Mouse (Mus musculus): ENCODE data around the gene Tgfbr1. TPM values are rescaled to one million over a fixed set of nuclear protein-coding genes. Genes with fewer than 3 reads are reported as not detected.

The Tgfbr1 gene
- total RNA-seq, 2 experiments from 2014 or later = 19.2 to 32.2 TPM

DNA sequence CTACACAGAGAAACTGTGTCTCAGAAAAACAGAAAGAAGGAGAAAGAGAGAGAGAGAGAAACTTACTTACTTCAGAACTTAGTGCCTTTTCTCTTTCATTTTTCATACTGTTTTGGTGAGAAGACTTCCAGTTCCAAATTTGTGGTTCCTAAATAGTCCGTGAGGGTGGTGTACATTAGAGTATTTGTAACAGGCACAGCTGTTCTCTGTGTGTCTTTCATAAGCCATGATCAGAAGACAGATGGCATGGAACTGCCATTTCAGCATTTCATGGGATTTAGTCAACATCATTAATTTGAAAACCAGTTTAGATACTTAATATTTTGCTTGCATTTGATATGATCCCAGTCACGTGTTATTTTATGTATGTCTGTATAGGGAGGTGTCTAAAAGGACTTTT is 51.5 kb downstream of the Tgfbr1 start:
- H3K27ac ChIP-seq = peak overlapping the region; percentile 57
- TF ChIP-seq CTCF (IDR thresholded peaks at IDR 0.05) = no peak
- DNase-seq = no peak
- H3K4me3 ChIP-seq = no peak overlapping the region
- intact Hi-C loops (cut with DNase I) = no loop called here

DNA sequence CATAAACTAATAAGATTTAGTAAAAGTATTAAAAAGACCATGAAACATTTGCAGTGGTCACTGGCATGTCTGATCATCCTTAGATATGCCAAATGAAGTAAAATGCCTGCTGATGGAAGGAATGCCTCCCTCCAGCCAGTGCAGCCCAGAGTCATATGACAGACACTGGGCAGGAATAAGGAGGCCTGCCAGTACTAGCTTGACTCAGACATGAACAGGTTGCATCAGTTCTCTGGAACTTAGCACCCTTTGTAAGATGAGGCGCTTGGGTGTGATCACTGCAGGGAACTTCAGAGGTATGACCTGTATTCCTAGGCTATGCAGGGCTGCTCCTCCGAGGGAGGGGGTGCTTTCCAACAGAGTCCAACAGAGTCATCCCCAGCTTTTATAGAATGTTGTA is 54.1 kb downstream of the Tgfbr1 start:
- DNase-seq = peak; percentile 80
- intact Hi-C loops (cut with DNase I) = no loop called here
- H3K27ac ChIP-seq = peak overlapping the region; percentile 80

DNA sequence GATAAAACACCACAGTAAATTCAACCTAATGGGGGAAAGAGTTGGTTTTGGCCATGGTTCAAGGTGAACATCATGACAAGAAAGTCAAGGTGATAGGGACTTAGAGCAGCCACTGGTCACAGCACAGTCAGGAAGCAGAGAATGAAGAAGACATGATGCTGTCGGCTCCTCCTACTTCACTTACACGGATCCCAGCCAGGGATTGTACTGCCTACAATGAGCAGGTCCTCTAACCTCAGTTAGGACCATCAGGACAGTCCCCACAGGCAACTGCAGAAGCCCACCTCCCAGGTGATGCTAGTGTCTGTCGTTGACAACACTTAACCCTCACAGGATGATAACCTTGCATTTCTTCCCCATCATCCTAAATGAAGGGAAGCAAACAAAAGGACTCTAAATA is 64.8 kb downstream of the Tgfbr1 start:
- H3K4me3 ChIP-seq = no peak overlapping the region
- no peak for DNase-seq
- no peak for TF ChIP-seq CTCF (IDR thresholded peaks at IDR 0.05)
- intact Hi-C loops (cut with DNase I) = loop anchor here (5.0 kb wide), 1 partner anchor 779 kb away; no protein-coding TSS in a partner anchor
- no peak overlapping the region for H3K27ac ChIP-seq

More for the DNA sequence above, 54.1 kb downstream of the Tgfbr1 start:
- no peak for TF ChIP-seq CTCF (IDR thresholded peaks at IDR 0.05)
- no peak overlapping the region for H3K4me3 ChIP-seq

DNA sequence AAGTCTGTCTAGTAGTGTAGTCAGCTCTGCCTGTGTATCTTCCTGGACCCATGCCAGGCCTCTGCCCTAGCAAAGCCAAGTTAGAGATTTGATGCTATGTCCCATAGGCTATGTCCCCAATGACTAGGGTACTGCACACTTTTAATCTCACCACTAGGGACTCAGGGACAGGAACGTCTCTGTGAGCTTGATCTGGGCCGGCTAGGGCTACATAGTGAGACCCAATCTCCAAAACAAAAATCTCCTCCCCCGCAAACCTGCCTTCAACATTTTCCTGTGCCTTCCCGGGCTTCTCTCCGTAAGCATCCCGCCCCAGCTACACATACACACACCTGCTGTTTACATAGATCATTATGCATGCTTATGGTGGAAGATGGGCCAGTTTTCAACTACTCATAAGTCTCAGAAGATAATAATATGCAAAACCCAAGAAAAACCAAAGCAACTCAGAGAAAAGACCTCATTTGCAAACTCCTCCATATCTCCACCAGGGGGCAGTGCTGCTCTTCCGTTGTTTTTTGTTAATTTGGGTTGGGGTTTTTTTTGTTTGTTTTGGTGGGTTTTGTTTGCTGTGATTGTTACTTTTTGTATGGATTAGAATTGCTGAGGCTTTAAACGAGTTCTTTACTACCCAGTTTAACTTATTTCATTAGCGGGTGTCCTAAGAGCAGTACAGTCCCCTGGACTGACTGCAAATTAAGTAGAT is 66.4 kb downstream of the Tgfbr1 start:
- Histone ChIP-seq H3K4me3 (no peak overlapping the region), H3K27ac (no peak overlapping the region)
- no peak for DNase-seq
- intact Hi-C loops (cut with DNase I) = loop anchor here (5.0 kb wide), 1 partner anchor 778 kb away; no protein-coding TSS in a partner anchor
- peak; percentile 91; the same call in 1 of the 2 replicates for TF ChIP-seq CTCF (IDR thresholded peaks at IDR 0.05)

DNA sequence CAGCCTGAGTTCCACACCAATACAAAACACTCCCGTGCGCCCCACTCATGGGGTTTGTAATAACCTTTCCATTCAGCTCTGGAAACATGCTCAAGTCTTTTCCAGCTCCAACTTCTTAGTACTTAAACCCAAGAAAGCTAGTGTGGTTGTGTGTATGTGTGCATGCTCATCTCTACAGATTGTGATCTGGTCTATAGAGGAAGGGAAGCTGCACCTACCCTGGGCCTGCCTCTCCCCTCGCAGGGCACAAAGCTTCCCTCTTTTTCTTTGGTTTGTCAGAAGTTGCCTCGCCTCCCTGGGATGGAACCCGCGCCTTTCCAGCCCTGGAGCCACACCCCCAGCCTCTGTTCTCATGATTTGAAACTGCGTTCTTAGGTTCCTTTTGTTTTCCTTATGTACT is 67.2 kb downstream of the Tgfbr1 start:
- TF ChIP-seq CTCF (IDR thresholded peaks at IDR 0.05) = no peak
- no peak for DNase-seq
- no peak overlapping the region for H3K4me3 ChIP-seq
- intact Hi-C loops (cut with DNase I) = loop anchor here (5.0 kb wide), 2 partner anchors 962 to 982 kb away; no protein-coding TSS in a partner anchor
- no peak overlapping the region for H3K27ac ChIP-seq

DNA sequence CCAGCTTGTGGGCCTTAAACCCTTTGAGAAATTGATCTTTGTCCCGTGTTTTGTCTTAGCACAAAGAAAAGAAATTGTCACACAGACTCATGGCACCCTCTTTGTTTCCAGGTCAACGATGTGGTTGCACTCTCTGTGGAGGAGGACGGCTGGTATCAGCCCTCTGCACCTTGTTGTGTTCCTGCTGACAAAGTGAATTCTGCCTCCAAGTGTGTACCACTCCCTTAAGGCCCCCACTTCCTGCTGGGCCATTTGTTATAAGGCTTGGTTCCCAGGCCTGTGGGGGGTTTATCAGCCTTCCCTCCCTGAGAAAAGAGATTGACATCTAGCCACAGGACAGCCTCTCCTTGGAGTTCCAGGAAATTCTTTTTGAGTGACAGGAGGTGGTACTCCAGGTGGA is 69.2 kb downstream of the Tgfbr1 start:
- DNase-seq = no peak
- intact Hi-C loops (cut with DNase I) = loop anchor here (5.0 kb wide), 2 partner anchors 960 to 980 kb away; no protein-coding TSS in a partner anchor
- no peak for TF ChIP-seq CTCF (IDR thresholded peaks at IDR 0.05)
- Histone ChIP-seq H3K27ac (no peak overlapping the region), H3K4me3 (no peak overlapping the region)

DNA sequence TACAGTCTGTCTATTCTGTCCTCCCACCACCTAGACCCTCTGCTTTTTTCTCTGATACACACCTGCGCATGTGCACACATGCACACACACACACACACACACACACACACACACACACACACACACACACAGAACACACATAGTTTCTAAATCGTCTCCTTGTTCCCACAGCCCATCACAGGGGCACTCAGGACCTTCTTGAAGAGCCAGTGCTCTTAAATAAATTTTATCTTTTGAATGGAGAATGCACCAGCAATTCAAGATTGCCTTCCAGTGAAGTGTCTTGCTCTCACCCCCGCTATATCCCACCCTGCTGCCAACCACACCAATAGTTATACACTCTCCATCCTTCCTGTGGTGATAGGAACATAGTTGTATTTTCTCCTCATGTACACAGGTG is 69.9 kb downstream of the Tgfbr1 start:
- no peak for DNase-seq
- no peak for TF ChIP-seq CTCF (IDR thresholded peaks at IDR 0.05)
- Histone ChIP-seq H3K4me3 (no peak overlapping the region), H3K27ac (no peak overlapping the region)
- intact Hi-C loops (cut with DNase I) = loop anchor here (5.0 kb wide), 2 partner anchors 959 to 979 kb away; no protein-coding TSS in a partner anchor

DNA sequence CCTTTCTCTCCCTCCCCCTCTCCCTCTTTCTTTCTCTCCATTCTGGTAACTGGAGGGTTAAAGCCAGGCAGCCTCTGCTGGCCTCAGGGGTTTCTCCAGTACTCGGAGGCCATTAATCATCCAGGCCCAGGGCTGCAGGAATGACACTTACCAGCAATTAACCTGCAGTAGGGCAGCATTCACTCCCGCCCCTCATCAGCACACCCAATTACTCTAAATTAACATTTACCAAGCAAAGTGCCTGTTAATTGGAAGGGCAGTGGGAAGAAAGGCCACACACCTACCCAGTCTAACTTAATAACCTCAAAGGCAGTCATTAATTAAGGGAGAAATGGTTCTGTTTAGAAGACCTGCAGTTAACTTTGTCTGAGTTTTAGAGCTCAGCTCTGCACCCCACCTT is 71.4 kb downstream of the Tgfbr1 start:
- intact Hi-C loops (cut with DNase I) = loop anchor here (5.0 kb wide), 2 partner anchors 958 to 978 kb away; no protein-coding TSS in a partner anchor
- no peak for TF ChIP-seq CTCF (IDR thresholded peaks at IDR 0.05)
- H3K4me3 ChIP-seq = no peak overlapping the region
- no peak overlapping the region for H3K27ac ChIP-seq
- no peak for DNase-seq

DNA sequence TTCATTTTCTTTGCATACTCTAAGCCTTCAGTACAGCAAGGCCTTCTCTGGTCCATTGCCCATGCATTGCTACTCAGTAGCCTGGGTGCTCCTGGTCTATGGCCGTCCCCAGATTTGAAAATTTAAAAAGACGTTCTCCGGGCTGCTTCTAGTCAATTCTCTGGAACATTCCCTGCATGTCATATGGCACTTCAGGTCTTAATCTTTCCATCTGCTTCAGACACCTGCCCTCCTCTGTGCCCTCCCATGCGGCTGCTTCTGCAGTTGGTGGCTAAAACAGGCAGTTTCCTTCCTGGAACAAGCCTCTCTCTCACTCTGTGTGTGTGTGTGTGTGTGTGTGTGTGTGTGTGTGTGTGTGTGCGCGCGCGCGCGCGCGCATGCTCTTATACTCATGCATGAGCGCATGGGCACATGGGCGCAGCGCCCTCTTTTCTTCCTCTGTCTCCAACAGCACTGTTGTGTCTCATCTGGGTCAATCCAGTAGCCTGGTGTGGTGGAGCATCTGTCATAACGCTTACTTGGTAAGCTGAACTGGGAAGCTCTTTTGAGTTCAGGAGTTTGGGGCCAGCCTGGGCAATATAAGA is 72.3 kb downstream of the Tgfbr1 start:
- Histone ChIP-seq H3K4me3 (no peak overlapping the region), H3K27ac (no peak overlapping the region)
- intact Hi-C loops (cut with DNase I) = no loop called here
- no peak for DNase-seq
- no peak for TF ChIP-seq CTCF (IDR thresholded peaks at IDR 0.05)

DNA sequence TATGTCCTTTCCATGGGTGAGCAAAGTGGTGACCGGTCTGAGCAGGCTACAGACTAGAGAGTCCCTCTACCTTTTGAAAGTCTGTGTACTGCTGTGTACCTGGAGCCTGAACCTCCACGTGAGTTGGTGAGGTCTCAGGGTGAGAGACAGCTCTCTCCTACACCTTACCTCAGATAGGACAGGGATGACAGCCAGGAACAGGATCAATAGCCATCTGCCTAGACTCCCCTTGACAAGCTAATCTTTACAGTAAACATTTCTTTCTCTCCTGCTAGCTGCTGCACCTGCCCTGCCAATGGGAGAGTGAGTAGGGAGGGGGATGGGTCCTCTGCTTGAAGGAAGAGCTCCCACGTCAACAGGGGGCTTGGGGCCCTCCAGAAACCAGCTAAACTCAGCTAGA is 74.6 kb downstream of the Tgfbr1 start:
- Histone ChIP-seq H3K27ac (no peak overlapping the region), H3K4me3 (no peak overlapping the region)
- DNase-seq = no peak
- intact Hi-C loops (cut with DNase I) = no loop called here
- TF ChIP-seq CTCF (IDR thresholded peaks at IDR 0.05) = no peak

DNA sequence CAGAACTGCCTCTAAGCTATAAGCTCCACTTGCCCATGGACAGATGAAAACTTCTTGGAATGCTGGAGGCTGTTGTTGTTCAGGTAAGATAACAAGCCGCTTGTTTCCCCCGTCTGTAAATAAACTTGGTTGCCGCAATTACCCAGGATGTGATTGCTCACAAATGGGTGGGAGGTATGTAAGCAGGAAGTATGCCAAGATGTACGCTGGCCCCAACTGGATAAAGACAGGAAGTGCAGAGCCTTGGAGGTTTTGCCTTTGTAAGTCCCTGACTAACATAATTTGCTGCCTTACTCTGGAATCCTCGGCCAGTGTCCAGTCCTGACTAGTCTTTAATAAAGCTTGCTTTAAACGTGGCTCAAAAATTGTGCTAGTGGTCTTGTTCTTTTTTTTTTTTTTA is 77.5 kb downstream of the Tgfbr1 start:
- DNase-seq = no peak
- H3K4me3 ChIP-seq = no peak overlapping the region
- no peak overlapping the region for H3K27ac ChIP-seq
- TF ChIP-seq CTCF (IDR thresholded peaks at IDR 0.05) = no peak
- intact Hi-C loops (cut with DNase I) = loop anchor here (10.0 kb wide), 2 partner anchors 614 to 694 kb away; partner anchors contain the start of genes Nr4a3 and Stx17

DNA sequence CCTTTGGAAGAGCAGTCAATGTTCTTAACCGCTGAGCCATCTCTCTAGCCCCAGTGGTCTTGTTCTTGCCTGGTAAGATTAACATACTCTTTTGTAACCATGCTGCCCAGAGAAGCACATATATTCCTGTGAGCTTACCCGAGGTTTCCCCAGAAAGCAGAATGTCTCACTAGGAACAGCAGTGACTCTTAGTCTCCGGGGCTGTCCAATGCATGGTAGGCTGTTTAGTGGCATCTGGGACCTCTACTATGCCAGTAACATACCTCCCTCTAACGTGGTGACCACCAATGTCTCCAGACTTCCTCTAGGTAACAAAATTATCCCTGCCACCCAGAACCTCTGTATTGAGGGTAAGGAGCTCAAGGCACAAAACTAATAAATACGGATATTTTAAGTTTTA is 78.1 kb downstream of the Tgfbr1 start:
- DNase-seq = no peak
- no peak overlapping the region for H3K27ac ChIP-seq
- intact Hi-C loops (cut with DNase I) = loop anchor here (10.0 kb wide), 2 partner anchors 614 to 694 kb away; partner anchors contain the start of genes Nr4a3 and Stx17
- H3K4me3 ChIP-seq = no peak overlapping the region
- no peak for TF ChIP-seq CTCF (IDR thresholded peaks at IDR 0.05)

DNA sequence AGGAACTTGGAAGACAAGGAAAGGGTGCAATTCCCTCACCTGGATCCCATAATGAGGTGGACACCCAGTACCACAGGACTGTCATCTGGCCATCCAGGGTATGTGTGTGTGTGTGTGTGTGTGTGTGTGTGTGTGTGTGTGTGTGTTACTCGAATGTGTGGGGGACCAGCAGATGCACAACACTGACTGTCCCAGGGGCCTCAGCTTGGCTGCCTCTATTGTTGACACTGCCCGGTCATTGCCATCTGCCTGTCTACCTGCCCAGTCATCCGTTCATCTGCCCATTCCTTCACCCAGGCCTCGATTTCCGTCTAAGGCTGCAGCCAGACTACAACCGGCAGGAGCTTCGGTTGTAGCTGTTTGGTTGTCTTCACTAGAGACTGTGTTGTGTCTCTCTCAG is 79.7 kb downstream of the Tgfbr1 start:
- no peak for TF ChIP-seq CTCF (IDR thresholded peaks at IDR 0.05)
- Histone ChIP-seq H3K27ac (no peak overlapping the region), H3K4me3 (no peak overlapping the region)
- intact Hi-C loops (cut with DNase I) = loop anchor here (10.0 kb wide), 2 partner anchors 612 to 692 kb away; partner anchors contain the start of genes Nr4a3 and Stx17
- DNase-seq = no peak
